Mouse (Mus musculus): ENCODE results near the gene Lck.

The Lck gene

GRCm38 (mm10) chr4:129573430-129573829, at the start of gene Lck:
Lck (minus strand) TSS chr4:129573641.
- no peak for DNase-seq (ENCODE audit: low spot score in 2 of 2)

DNA sequence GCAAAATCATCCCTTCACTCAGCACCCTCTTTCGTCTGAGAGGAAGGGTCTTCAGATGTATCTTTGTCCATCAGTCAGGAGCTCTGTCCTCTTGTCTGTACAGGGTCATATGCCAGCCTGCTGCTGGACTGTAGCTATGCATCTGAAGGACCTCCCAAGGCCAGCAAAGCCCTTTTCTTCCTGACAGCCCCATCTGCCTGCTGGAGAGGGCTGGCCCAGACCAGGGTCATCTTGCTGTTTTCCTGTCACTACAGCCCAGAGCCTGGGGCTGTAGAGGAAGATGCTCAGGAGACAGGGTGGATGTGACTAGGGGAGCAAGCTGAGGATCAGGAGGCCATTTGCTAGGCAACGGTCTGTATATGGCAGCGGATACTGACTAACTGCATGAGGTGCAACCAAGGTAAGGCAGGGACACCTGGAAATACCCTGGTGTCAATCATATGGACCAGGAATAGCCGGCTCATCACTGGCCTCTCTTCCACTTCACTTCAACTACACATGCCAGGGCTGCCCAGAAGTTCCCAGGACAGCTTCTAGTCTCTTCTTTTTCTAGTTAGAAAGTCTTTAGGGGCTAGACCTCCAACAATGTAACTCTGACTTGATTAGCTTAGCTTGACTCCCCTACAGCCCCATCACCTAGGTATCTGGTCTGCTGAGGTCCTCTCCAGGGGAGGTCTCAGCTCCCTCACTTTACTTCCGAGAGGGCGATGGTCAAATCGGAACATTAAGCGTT, 49.5 kb upstream of the Lck start:
- no peak for DNase-seq (ENCODE audit: low spot score in 2 of 2)

DNA sequence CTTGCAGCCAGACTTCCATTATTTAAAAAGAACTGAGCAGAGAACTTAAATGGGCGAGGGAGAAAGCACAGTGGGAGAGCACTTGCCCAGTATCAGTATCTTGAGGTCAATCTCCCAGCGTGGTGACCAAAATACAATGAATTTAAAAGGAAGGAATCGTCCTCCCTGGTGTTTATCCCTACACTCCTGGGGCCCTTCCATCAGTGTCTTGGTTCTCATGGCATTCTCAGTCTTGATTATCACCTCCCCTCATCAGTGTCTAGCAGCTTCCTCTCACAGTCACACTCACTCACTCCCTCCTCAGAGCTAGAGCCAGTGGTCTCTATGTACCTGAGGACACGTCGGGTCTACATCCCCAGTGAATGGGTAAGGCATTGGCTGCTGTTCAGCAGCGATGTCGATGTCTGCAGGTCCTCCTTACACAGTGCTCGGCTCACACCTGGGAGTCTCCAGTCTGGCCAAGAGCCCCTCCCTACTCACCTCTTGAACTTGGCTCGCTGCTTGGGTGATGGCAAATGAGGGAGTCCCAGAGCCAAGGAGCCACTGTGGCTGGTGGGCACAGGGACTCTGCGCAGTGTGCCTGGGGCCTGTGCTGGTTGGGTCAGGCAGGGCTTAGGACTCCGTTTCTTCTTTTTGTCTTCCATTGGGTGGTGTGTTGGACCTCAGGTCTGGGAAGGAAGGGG, 48.8 kb upstream of the Lck start:
- no peak for DNase-seq (ENCODE audit: low spot score in 2 of 2)

GRCm38 (mm10) chr4:129621283-129621841, 47.9 kb upstream of the Lck start:
- DNase-seq (ENCODE audit: low spot score in 2 of 2), result no peak

DNA sequence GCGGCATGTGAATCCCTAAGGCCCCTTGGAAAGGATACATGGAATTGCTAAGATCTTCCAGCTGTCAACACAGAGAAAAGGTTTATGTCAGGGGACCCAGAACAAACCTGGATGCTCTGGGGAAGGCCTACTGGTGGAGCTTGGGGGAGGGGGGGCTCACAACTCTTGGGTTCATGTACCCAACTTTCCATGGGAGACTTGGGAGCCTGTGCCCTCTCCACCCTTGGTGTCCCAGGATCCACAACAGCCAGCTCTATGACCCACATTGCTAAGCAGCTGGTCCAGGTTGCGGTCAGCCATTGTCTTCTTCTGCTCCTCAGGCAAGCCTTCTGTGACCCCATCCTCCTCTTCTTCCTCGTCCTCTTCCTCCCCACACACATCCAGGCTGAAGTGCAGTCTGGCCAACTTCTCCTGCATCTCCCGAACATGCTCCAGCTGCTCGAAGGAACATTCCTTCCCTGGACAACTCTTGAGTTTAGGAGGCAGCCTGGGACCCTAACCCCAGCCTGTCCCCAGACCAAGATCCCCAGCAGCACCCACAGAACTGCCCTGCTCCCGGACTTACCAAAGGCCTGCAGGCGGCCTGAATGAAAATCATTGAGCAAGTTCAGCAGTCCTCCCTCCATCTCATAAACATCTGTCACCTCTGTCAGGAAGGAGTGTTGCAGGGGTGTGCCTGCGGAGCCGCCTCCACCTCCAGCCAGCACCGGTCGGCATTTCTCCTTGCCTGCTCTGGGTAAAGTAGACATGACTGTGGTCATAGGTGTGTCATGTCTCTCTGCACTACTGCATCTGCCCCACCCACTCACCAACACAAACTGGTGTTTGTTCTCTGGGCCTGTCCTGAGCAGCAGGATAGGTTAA, 47.2 kb upstream of the Lck start:
- DNase-seq (ENCODE audit: low spot score in 2 of 2), result no peak

GRCm38 (mm10) chr4:129618786-129619691, 45.6 kb upstream of the Lck start, which contains the start of gene Iqcc:
Iqcc (minus strand) TSS chr4:129619099.
- DNase-seq (ENCODE audit: low spot score in 2 of 2), result peak; percentile 94

GRCm38 (mm10) chr4:129618031-129618430, 44.6 kb upstream of the Lck start:
- DNase-seq (ENCODE audit: low spot score in 2 of 2), result no peak

DNA sequence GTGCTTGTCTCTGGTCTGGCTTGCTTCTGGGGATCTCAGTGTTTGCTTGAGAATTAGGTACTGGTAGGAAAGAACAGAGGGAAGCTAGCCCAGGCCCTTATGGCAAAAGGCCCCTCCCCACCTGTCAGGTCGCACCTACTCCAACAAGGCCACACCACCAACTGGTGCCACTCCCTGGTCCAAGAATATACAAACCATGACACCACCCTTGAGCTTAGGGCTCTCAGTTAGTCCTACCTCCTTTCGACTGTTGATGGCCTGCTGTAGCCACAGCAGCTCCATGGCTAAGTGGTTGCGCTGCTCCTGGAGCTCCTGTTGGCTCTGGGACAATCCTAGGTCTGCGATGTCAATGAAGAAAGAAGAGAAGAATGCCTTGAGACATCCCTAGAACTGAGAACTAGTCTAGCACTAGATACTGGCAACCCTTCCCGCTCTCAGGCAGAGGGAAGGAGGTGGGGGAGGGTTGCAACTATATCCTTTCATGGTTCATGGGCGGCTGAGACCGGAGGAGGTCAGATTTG, 43.7 kb upstream of the Lck start:
- no peak for DNase-seq (ENCODE audit: low spot score in 2 of 2)

DNA sequence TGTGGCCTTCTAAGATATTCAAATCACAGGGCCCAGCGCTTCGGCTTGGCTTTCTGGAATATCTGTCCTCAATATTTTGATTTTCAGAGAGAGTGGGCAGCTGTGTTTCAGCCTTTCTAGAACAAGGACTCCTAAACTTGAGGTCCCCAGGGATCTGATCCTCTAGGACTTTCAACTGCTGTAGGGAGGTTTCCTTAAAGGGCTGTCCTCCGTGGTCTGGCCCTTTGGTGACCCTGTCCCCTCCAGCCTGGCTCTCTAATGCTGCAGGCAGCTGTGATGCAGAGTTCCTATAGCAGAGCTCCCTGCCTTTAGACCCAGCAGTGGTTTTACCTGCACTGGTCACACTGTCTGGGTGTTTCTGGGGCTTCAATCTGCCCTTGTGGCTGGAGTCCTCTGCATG, 43.2 kb upstream of the Lck start:
- DNase-seq (ENCODE audit: low spot score in 2 of 2), result no peak

DNA sequence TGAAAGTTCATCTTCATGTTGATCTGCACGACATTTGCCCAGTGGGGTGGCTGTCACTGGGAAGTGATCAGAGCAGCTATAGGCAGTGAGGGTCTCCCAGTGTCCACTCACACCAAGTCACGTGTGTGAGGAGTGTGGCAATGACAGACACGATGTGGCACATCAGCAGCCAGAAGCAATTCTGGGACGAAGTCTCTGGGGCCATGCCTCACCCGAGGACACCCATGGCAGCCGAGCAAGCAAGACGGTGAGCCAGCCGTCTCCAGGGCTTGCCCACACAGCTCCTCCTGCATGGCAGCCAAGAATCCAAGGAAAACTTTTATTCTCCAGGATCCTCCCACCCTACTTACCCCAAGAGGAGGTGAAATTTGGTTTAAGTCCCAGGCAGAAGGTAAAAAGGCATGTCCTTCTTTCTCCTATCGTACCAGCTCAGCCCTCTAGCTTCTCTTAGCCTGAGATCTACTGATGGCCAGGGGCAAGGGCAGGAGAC, 42.4 kb upstream of the Lck start:
- no peak for DNase-seq (ENCODE audit: low spot score in 2 of 2)

GRCm38 (mm10) chr4:129614093-129614492, 40.7 kb upstream of the Lck start, which contains the start of gene Dcdc2b:
Dcdc2b (minus strand) TSS chr4:129614257.
- DNase-seq (ENCODE audit: low spot score in 2 of 2), result no peak

- no peak for DNase-seq (ENCODE audit: low spot score in 2 of 2)
Observed at GRCm38 (mm10) chr4:129610472-129610871, 37.0 kb upstream of the Lck start.

DNA sequence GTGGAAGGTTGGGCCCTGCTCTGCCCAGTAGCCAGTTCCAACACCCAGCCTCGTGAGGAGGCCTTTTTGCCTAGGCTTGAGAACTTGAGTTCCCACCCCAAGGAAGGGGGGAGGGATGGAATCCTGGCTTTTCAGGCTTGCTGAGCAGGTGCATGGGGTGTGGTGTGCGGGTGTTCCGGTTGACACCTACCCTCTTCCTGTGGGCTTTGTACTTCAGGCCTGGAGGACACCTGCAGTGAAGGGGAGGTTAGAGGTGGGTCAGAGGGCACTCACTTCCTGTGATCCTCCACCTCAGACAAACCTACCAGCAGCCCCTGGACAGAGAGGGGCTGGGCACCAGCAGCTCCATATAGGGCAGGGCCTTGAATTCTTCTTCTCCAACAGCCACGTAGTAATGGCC, 36.6 kb upstream of the Lck start:
- no peak for DNase-seq (ENCODE audit: low spot score in 2 of 2)

- DNase-seq (ENCODE audit: low spot score in 2 of 2), result no peak
Observed at GRCm38 (mm10) chr4:129609139-129609631, 35.7 kb upstream of the Lck start.

- DNase-seq (ENCODE audit: low spot score in 2 of 2), result peak; percentile 67 to 81
Observed at GRCm38 (mm10) chr4:129608426-129609025, 35.1 kb upstream of the Lck start.

- DNase-seq (ENCODE audit: low spot score in 2 of 2), result peak; percentile 79 to 83
Observed at GRCm38 (mm10) chr4:129600233-129601158, 27.1 kb upstream of the Lck start, which contains the start of the genes Eif3i and Tmem234. Eif3i (minus strand) TSS chr4:129600648. Tmem234 (plus strand) TSS chr4:129600668.

DNA sequence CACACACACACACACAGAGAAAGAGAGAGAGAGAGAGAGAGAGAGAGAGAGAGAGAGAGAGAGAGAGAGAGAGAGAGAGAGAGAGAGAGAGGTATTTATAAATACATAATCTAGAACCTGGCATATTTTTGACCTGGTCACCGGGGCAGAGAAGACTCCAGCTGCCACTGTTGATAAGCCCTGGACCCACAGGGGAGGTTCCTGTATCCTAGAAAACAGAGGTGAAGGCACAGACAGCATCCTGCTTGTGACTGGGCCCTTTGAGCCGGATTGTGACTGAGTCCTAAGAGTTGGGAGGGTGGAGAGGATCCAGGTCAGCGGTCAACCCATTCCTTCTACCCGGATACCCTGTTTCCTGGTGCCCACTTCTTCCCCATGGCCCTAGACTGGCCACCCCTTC, 15.4 kb upstream of the Lck start:
- no peak for DNase-seq (ENCODE audit: low spot score in 2 of 2)

DNA sequence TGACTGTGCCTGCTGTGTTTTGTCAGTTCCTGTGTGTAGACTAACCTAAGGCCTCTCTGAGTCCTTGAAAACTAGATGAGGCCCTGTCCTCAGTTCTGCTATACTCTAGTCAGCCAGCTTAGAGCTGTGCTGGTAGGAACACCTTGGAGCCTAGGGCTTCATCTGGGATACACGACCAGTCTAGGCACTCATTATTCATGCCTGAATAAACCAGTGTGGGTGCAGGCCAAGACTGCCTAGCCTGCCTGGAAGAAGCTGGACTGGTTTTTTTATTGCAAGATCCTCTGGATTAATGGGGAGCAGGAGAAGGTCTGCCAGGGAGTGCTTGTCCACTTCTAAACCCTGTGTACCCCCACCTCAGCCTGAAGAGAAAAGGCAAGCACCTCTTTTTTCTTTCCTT, 13.5 kb upstream of the Lck start:
- DNase-seq (ENCODE audit: low spot score in 2 of 2), result no peak

DNA sequence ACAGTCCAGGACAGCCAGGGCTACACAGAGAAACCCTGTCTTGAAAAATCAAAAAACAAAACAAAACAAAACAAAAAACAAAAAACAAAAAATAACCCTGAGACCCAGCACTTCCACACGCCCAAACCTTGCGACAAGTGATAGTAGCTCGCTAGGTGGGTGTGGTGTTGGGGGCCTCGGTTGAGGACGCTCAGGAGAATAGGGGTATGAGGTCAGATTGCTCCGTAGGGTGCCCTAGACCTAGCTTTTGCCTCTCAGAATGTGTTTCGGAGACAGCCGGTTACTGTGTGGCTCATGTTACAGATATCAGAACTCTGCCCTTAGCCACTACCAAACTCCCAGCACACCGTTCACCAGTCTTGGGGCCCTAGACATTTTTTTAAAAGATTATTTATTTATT, 12.3 kb upstream of the Lck start:
- DNase-seq (ENCODE audit: low spot score in 2 of 2), result no peak
